Mouse (Mus musculus): ENCODE measurements around the gene Pcgf1.

Pcgf1 gene

DNA sequence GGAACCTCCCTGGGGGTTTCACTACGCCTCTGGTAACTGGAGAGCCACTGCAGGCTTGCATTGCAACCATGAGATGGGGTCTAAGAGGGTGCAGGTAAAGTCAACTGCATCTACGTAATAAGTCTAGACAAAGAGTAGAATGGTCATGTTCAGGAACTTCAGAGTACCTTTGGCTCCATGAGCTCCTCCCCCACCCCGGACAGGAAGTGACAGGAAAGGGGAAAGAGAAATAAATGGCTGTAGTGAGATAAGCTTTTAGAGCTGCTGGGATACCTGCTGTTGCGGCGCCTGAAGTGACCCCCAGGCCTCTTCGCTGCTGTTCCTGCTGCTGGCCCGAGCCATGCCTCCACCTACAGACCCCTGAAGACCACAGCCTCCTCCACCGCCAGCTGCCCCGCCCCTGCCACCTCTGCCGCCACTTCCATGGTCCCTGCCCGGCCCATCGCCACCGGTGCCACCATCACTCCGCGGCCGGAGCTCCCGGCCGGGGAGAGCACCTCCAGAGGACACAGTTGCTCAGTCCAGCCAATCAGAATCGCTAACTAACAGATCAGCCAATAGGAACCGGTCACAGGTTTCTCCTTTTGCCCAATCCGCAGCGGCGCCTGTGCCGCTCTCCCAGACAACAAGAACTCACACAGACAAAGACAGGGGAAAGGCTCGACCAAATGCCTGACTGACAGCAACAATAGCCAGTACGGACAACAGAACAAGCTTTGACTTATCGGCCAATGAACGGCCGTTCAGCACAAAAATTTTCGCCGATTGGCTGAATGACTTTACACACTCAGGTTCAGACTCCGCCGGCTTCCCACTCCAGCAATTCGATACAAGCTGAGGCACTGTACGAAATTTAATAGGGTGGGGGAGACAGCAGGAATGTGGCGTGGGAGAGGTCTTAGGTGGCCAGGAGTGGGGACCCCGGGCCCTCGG, 43.5 kb downstream of the Pcgf1 start, which contains the start of gene Wbp1:
Gene Wbp1, minus strand, starts transcription at position 630 of the 933 bp plus-strand sequence.
- DNase-seq (ENCODE audit: extremely low read depth, insufficient read length, low spot score): peak; percentile 92

DNA sequence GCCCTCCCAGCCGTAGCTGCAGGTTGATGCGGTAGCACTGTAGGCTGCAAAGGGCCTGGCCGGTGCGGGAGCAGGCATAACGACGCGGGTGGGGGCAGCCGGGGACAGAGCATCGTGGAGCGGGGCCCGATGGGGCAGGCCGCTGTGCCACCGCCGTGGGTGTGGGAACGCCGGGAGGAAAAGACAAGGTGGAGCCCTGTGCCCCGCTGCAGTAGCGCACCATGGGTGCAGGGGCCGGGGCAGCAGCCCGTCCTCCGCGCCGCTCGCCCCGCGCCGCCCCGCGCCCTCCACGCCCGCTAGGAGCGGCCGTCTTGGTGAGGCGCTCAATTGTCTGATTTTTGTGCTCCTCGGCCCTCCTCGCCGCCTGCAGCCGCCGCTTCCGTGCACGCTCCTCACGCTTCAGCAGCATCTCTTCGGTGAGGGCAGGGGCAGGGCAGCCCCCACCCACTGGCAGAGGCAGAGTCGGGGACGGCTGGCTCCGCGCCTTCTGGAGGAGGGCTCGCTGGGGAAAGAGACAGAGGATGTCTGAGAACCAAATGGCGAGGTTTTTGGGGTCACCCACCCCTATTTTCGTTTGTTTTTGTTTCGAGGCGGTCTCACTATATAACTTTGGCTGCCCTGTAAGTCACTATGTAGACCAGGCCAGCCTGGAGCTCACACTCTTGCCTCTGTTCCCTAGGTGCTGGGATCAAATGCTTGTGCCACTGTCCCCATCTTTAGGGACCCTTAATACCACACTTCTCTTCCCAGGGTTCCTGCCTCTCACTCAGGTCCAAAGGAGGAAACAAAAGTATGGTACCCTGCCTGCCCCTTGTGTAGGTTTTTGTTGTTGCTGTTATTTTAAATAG, 44.4 kb downstream of the Pcgf1 start:
- no peak for DNase-seq (ENCODE audit: extremely low read depth, insufficient read length, low spot score)

DNA sequence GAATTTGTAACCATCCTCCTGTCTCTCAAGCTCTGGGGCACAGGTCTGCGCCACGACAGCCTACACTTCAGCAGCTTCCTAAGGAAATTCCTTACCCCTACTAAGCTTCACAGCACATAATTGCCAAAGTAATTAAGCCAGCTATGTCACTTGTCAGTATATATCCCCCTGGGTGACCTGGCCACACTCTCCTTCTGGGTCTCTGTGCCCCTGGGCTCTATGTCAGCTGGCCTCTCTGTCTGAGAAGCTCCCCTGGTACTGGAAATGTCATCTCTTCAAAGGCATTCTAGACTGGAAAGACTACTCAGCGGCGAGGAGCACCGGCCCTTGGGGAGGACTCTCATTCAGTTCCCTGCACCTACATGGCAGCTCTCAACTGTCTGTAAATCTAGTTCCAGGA, 45.3 kb downstream of the Pcgf1 start:
- DNase-seq (ENCODE audit: extremely low read depth, insufficient read length, low spot score): no peak

DNA sequence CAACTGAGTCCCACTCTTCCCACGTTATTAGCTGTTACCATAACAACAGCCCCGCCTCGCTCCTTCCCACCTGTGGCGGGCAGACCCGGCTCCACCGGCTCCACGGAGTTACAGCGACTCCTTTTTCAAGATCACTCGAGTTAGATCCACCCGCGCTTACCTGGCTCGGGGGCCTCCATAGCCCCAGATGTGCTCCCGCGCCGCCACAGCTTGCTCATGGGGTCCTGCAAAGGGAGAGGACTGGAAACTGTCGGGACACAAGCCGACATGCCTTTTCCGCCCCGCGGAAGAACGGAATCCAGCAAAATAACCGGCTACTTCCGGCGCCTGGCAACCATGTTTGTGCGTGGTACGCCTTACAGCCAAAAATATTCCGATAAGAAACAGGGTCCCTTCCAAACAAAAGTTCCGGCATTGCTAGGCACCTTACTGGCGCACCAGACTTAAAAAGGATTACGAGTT, 47.2 kb downstream of the Pcgf1 start:
- DNase-seq (ENCODE audit: extremely low read depth, insufficient read length, low spot score): peak; percentile 86

DNA sequence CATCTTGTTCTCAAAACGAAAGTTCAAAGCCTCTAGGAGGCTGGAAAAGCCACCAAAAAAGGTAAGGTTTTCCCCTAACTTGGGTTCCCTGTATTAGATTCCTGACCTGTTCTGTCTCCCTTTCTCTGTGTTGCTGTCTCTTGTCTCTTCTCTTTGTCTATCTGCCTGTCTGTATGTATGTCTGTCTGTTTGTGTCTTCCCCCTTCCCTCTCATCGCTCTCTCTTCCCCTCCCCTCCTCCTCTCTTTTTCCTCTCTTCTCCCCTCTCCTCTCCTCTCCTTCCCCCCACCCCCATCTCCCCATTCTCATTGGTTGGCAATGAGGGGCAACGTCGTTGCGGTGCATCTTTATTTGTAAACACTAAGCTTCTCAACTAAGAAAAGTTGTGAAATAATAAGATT, 47.7 kb downstream of the Pcgf1 start, which contains the start of gene Ino80b:
Gene Ino80b, minus strand, starts transcription at position 101 of the 400 bp plus-strand sequence.
- DNase-seq (ENCODE audit: extremely low read depth, insufficient read length, low spot score): no peak

DNA sequence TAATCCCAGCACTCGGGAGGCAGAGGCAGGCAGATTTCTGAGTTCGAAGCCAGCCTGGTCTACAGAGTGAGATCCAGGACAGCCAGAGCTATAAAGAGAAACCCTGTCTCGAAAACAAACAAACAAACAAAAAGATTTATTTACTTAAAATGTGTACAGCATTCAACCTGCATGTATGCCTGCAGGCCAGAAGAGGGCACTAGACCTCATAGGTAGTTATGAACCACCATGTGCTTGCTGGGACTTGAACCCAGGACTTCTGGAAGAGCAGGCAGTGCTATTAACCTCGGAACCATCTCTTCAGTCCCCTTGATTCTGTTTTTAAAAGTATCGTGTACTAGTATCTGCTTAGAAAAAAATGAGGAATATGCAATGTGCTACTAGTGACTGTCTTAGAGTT, 49.8 kb downstream of the Pcgf1 start:
- no peak for DNase-seq (ENCODE audit: extremely low read depth, insufficient read length, low spot score)

Measured in 3134 (cell line).